Mouse (Mus musculus) kidney, adult 2 months (tissue): ENCODE data around the gene Icmt. TPM values are rescaled to one million over a fixed set of nuclear protein-coding genes. Genes with fewer than 3 reads are reported as not detected.
A peak's percentile ranks its signal among the peaks of the same experiment; 100 is the strongest.

Experiments
- DNase-seq: peaks from one replicate; pipeline ENCODE4 v3.0.0; 2021
- H3K27ac ChIP-seq: fragments of 200-500 bp; 2 replicates; pipeline ENCODE4 v1.5.1; 2012; ENCODE audit warnings: low read depth, low read length, control low read depth, inconsistent platforms; ENCODE audit not compliant: insufficient read depth
- H3K27me3 ChIP-seq: fragments of 200-500 bp; replicated peaks from 2 replicates; pipeline ENCODE4 v1.6.1; 2012; ENCODE audit warnings: mild to moderate bottlenecking, moderate library complexity, low read length, inconsistent platforms; ENCODE audit not compliant: control insufficient read depth, insufficient read depth
- H3K36me3 ChIP-seq: fragments of 200-500 bp; 2 replicates; pipeline ENCODE4 v1.6.1; 2012; ENCODE audit warnings: mild to moderate bottlenecking, moderate library complexity, low read length, inconsistent platforms; ENCODE audit not compliant: control insufficient read depth, insufficient read depth
- H3K4me1 ChIP-seq: fragments of 200-500 bp; 2 replicates; pipeline ENCODE4 v1.6.1; 2011; ENCODE audit warnings: low read length; ENCODE audit not compliant: control insufficient read depth, insufficient read depth
- H3K4me3 ChIP-seq: fragments of 200-500 bp; 2 replicates; pipeline ENCODE4 v1.5.1; 2011; ENCODE audit warnings: mild to moderate bottlenecking, low read depth, low read length, control low read depth; ENCODE audit not compliant: insufficient read depth
- CTCF ChIP-seq: fragments of 200-500 bp; conservative IDR thresholded peaks from 2 replicates; pipeline ENCODE4 v1.5.1; 2011; ENCODE audit warnings: low read depth, mild to moderate bottlenecking, control low read depth, low read length, moderate library complexity, mixed read lengths; ENCODE audit not compliant: insufficient read depth, insufficient read length
- POLR2A ChIP-seq: fragments of 200-500 bp; IDR thresholded peaks from one replicate; pipeline ENCODE4 v1.6.1; 2011; ENCODE audit warnings: low read depth, low read length, control low read depth
- WGBS: fragments of 180-500 bp; shearing (Covaris S2); methylation state at CpG from one replicate; pipeline ENCODE4 v1.1.7; 2018; 5-methylcytosine and 5-hydroxymethylcytosine counted together
- polyA plus RNA-seq: library from polyadenylated mRNA; depleted of rRNA; stranded (reverse); fragments of >200 nt; gene quantifications from 2 replicates; pipeline ENCODE4 v1.2.3, GENCODE M21; 2012

The Icmt gene
- polyA plus RNA-seq, 1 experiment, result 31.2 TPM

- Histone ChIP-seq H3K27me3 (no peaks in the 10 kb centered on the region; the same call in 1 of the 2 replicates), H3K36me3 (no peaks in the 10 kb centered on the region), H3K27ac (no peak overlapping the region), H3K4me3 (no peak overlapping the region), H3K4me1 (no peaks in the 10 kb centered on the region)
- no peak for TF ChIP-seq POLR2A
- peak; percentile 58 for TF ChIP-seq CTCF
- 60% methylated on average over 10 of the region's 10 CpGs for WGBS
- no peak for DNase-seq
Observed at GRCm38 (mm10) chr4:152276389-152277347, 20.4 kb upstream of the Icmt start.

- Histone ChIP-seq H3K27me3 (no peaks in the 10 kb centered on the region; the same call in 1 of the 2 replicates), H3K27ac (no peak overlapping the region), H3K36me3 (no peaks in the 10 kb centered on the region), H3K4me3 (no peak overlapping the region), H3K4me1 (no peaks in the 10 kb centered on the region)
- 71% methylated on average over 2 of the region's 2 CpGs for WGBS
- no peak for TF ChIP-seq POLR2A
- no peak for TF ChIP-seq CTCF
- no peak for DNase-seq
Observed at GRCm38 (mm10) chr4:152277916-152278315, 19.1 kb upstream of the Icmt start.

GRCm38 (mm10) chr4:152278986-152279385 is 18.0 kb upstream of the Icmt start:
- H3K4me1 ChIP-seq, result no peaks in the 10 kb centered on the region
- H3K27me3 ChIP-seq, result no peaks in the 10 kb centered on the region; the same call in 1 of the 2 replicates
- H3K27ac ChIP-seq, result no peak overlapping the region
- H3K36me3 ChIP-seq, result no peaks in the 10 kb centered on the region
- no peak for DNase-seq
- no peak overlapping the region for H3K4me3 ChIP-seq
- 86% methylated on average over 23 of the region's 23 CpGs for WGBS
- TF ChIP-seq POLR2A (no peak), CTCF (no peak)

GRCm38 (mm10) chr4:152281601-152282000 is 15.4 kb upstream of the Icmt start:
- Histone ChIP-seq H3K27ac (no peak overlapping the region), H3K27me3 (no peaks in the 10 kb centered on the region), H3K4me1 (no peaks in the 10 kb centered on the region), H3K4me3 (no peak overlapping the region), H3K36me3 (no peaks in the 10 kb centered on the region)
- DNase-seq, result no peak
- TF ChIP-seq CTCF, result no peak
- WGBS, result 49% methylated on average over 15 of the region's 15 CpGs

- Histone ChIP-seq H3K27me3 (no peaks in the 10 kb centered on the region), H3K36me3 (no peaks in the 10 kb centered on the region), H3K27ac (no peak overlapping the region), H3K4me1 (no peaks in the 10 kb centered on the region), H3K4me3 (no peak overlapping the region)
- TF ChIP-seq POLR2A (no peak), CTCF (no peak)
- 15% methylated on average over 34 of the region's 34 CpGs for WGBS
- DNase-seq, result no peak
Observed at GRCm38 (mm10) chr4:152282721-152283120, 14.3 kb upstream of the Icmt start.

GRCm38 (mm10) chr4:152283186-152283950 is 13.7 kb upstream of the Icmt start:
- DNase-seq, result peak; percentile 81
- Histone ChIP-seq H3K27me3 (no peaks in the 10 kb centered on the region), H3K36me3 (no peaks in the 10 kb centered on the region), H3K27ac (no peak overlapping the region), H3K4me1 (no peaks in the 10 kb centered on the region), H3K4me3 (no peak overlapping the region)
- 9% methylated on average over 70 of the region's 70 CpGs for WGBS
- TF ChIP-seq CTCF, result peak; percentile 74
- no peak for TF ChIP-seq POLR2A

GRCm38 (mm10) chr4:152285505-152285904 is 11.5 kb upstream of the Icmt start:
- TF ChIP-seq POLR2A (no peak), CTCF (peak; percentile 67)
- 3% methylated on average over 10 of the region's 10 CpGs for WGBS
- Histone ChIP-seq H3K4me1 (no peaks in the 10 kb centered on the region), H3K27me3 (no peaks in the 10 kb centered on the region), H3K36me3 (no peaks in the 10 kb centered on the region), H3K27ac (no peak overlapping the region), H3K4me3 (no peak overlapping the region)
- DNase-seq, result peak; percentile 84
